Mouse (Mus musculus): ENCODE data around the gene Ptprt. TPM values are rescaled to one million over a fixed set of nuclear protein-coding genes. Genes with fewer than 3 reads are reported as not detected.

Gene Ptprt
- total and polyA plus RNA-seq, 3 experiments = not detected

- Histone ChIP-seq H3K27ac (ENCODE audit: control insufficient read depth, low read depth, low read length) (no peak overlapping the region), H3K9ac (ENCODE audit: control insufficient read depth, low read depth, low read length, poor library complexity, severe bottlenecking) (no peak overlapping the region), H3K4me3 (ENCODE audit: control insufficient read depth in 1 of 2, insufficient read depth in 1 of 2, low read depth in 2 of 2, low read length in 2 of 2) (no peak overlapping the region)
These were observed 58.2 kb downstream of the Ptprt start for GRCm38 (mm10) chr2:162602721-162603120.

GRCm38 (mm10) chr2:162591388-162591787, 69.6 kb downstream of the Ptprt start:
- no peaks in the 10 kb centered on the region for H3K4me1 ChIP-seq (ENCODE audit: control insufficient read depth in 1 of 2, insufficient read depth in 2 of 2, low read length in 2 of 2)
- no peak for DNase-seq (ENCODE audit: low read depth, low spot score)
- H3K27ac ChIP-seq (ENCODE audit: control insufficient read depth, low read depth, low read length) = no peak overlapping the region
- no peaks in the 10 kb centered on the region for H3K36me3 ChIP-seq (ENCODE audit: control insufficient read depth in 1 of 2, insufficient read depth in 2 of 2, low read length in 2 of 2)
- TF ChIP-seq TCF12 (IDR thresholded peaks at IDR 0.05; ENCODE audit: low read depth, low read length) (no peak), TBP (IDR thresholded peaks at IDR 0.05; ENCODE audit: low read depth, low read length) (no peak), MAZ (IDR thresholded peaks at IDR 0.05; ENCODE audit: low read depth, low read length) (no peak), MXI1 (IDR thresholded peaks at IDR 0.05; ENCODE audit: low read depth, low read length) (no peak), NRF1 (IDR thresholded peaks at IDR 0.05; ENCODE audit: insufficient read depth, low read depth, low read length, poor library complexity, severe bottlenecking) (no peak), POLR2AphosphoS2 (IDR thresholded peaks at IDR 0.05; ENCODE audit: low read length) (no peak), E2F4 (IDR thresholded peaks at IDR 0.05; ENCODE audit: borderline replicate concordance, low read depth, low read length) (no peak), ETS1 (IDR thresholded peaks at IDR 0.05; ENCODE audit: low read depth, low read length) (no peak), POLR2A (IDR thresholded peaks at IDR 0.05; ENCODE audit: control insufficient read depth in 1 of 2, insufficient read depth in 1 of 2, low read depth in 1 of 2, low read length in 2 of 2, poor library complexity in 1 of 2) (no peak), MYC (IDR thresholded peaks at IDR 0.05; ENCODE audit: low read depth, low read length) (no peak), MAFK (IDR thresholded peaks at IDR 0.05; ENCODE audit: borderline replicate concordance, low read depth, low read length) (no peak), UBTF (IDR thresholded peaks at IDR 0.05; ENCODE audit: borderline replicate concordance, insufficient read depth, low read depth, low read length) (no peak), CHD2 (IDR thresholded peaks at IDR 0.05; ENCODE audit: low read length) (no peak), HCFC1 (IDR thresholded peaks at IDR 0.05; ENCODE audit: low read depth, low read length) (no peak), SIN3A (IDR thresholded peaks at IDR 0.05; ENCODE audit: low read length) (no peak), GATA1 (IDR thresholded peaks at IDR 0.05; ENCODE audit: low read depth, low read length) (no peak)
- H3K9me3 ChIP-seq (replicated peaks; ENCODE audit: insufficient read depth, low read length) = no peaks in the 10 kb centered on the region
- H3K4me3 ChIP-seq (ENCODE audit: control insufficient read depth in 1 of 2, insufficient read depth in 1 of 2, low read depth in 2 of 2, low read length in 2 of 2) = no peak overlapping the region
- no peaks in the 10 kb centered on the region for H3K79me2 ChIP-seq (ENCODE audit: control insufficient read depth, insufficient read depth, low read length, poor library complexity)
- H3K9ac ChIP-seq (ENCODE audit: control insufficient read depth, low read depth, low read length, poor library complexity, severe bottlenecking) = no peak overlapping the region
- no peaks in the 10 kb centered on the region for H3K27me3 ChIP-seq (ENCODE audit: control insufficient read depth in 1 of 2, insufficient read depth in 2 of 2, low read length in 2 of 2)

More at GRCm38 (mm10) chr2:162602721-162603120, 58.2 kb downstream of the Ptprt start:
- TF ChIP-seq UBTF (IDR thresholded peaks at IDR 0.05; ENCODE audit: borderline replicate concordance, insufficient read depth, low read depth, low read length) (no peak), NRF1 (IDR thresholded peaks at IDR 0.05; ENCODE audit: insufficient read depth, low read depth, low read length, poor library complexity, severe bottlenecking) (no peak), GATA1 (IDR thresholded peaks at IDR 0.05; ENCODE audit: low read depth, low read length) (no peak), USF1 (IDR thresholded peaks at IDR 0.05; ENCODE audit: low read depth, low read length) (no peak), ZC3H11A (IDR thresholded peaks at IDR 0.05; ENCODE audit: low read depth, low read length) (no peak), POLR2AphosphoS2 (IDR thresholded peaks at IDR 0.05; ENCODE audit: low read length) (no peak), KAT2A (conservative IDR thresholded peaks at IDR 0.05; ENCODE audit: low read depth, low read length) (no peak), MAFK (IDR thresholded peaks at IDR 0.05; ENCODE audit: borderline replicate concordance, low read depth, low read length) (no peak), MYB (IDR thresholded peaks at IDR 0.05; ENCODE audit: low read depth, low read length) (no peak), BHLHE40 (IDR thresholded peaks at IDR 0.05; ENCODE audit: borderline replicate concordance, low read depth, low read length) (no peak), ZMIZ1 (IDR thresholded peaks at IDR 0.05; ENCODE audit: low read depth, low read length) (no peak), RAD21 (IDR thresholded peaks at IDR 0.05; ENCODE audit: low read depth, low read length) (no peak), MEF2A (IDR thresholded peaks at IDR 0.05; ENCODE audit: extremely low read depth, insufficient replicate concordance, low read depth, low read length, poor library complexity, severe bottlenecking) (no peak), ETS1 (IDR thresholded peaks at IDR 0.05; ENCODE audit: low read depth, low read length) (no peak), GABPA (IDR thresholded peaks at IDR 0.05; ENCODE audit: low read depth, low read length) (no peak), CHD2 (IDR thresholded peaks at IDR 0.05; ENCODE audit: low read length) (no peak), EP300 (IDR thresholded peaks at IDR 0.05; ENCODE audit: low read depth in 1 of 2, low read length in 2 of 2) (no peak), ZNF384 (IDR thresholded peaks at IDR 0.05; ENCODE audit: low read depth, low read length) (no peak), TAL1 (IDR thresholded peaks at IDR 0.05; ENCODE audit: low read length) (no peak)
- no peaks in the 10 kb centered on the region for H3K4me1 ChIP-seq (ENCODE audit: control insufficient read depth in 1 of 2, insufficient read depth in 2 of 2, low read length in 2 of 2)
- no peaks in the 10 kb centered on the region for H3K9me3 ChIP-seq (replicated peaks; ENCODE audit: insufficient read depth, low read length)
- no peaks in the 10 kb centered on the region for H3K36me3 ChIP-seq (ENCODE audit: control insufficient read depth in 1 of 2, insufficient read depth in 2 of 2, low read length in 2 of 2)
- no peaks in the 10 kb centered on the region for H3K27me3 ChIP-seq (ENCODE audit: control insufficient read depth in 1 of 2, insufficient read depth in 2 of 2, low read length in 2 of 2)
- DNase-seq (ENCODE audit: low read depth, low spot score) = no peak
- H3K79me2 ChIP-seq (ENCODE audit: control insufficient read depth, insufficient read depth, low read length, poor library complexity) = no peaks in the 10 kb centered on the region
